Mouse (Mus musculus) kidney, embryonic 14.5 days (tissue): Measurements from ENCODE around the gene Trip4. TPM values are rescaled to one million over a fixed set of nuclear protein-coding genes. Genes with fewer than 3 reads are reported as not detected.

Experiments used
- ATAC-seq: fragments of 200-750 bp; cut with Nextera tagmentation; 2 replicates; pipeline ENCODE4 v1.8.0; 2017; ENCODE audit warnings: moderate number of reproducible peaks, mild to moderate bottlenecking, moderate TSS enrichment, moderate library complexity; ENCODE audit not compliant: low FRiP score, low TSS enrichment
- H3K27ac ChIP-seq: fragments of 300-500 bp; sonication (generic); 2 replicates; pipeline ENCODE4 v1.5.1; 2014; ENCODE audit warnings: low read depth, mild to moderate bottlenecking, low read length, moderate library complexity, mixed read lengths
- H3K27me3 ChIP-seq: fragments of 300-500 bp; sonication (generic); 2 replicates; pipeline ENCODE4 v1.6.1; 2014; ENCODE audit warnings: mild to moderate bottlenecking, low read length; ENCODE audit not compliant: control insufficient read depth, insufficient read depth
- H3K36me3 ChIP-seq: fragments of 300-500 bp; sonication (generic); 2 replicates; pipeline ENCODE4 v1.6.1; 2014; ENCODE audit warnings: low read length, mixed read lengths; ENCODE audit not compliant: control insufficient read depth, insufficient read depth
- H3K4me1 ChIP-seq: fragments of 300-500 bp; sonication (generic); 2 replicates; pipeline ENCODE4 v1.6.1; 2014; ENCODE audit warnings: low read length, mixed read lengths; ENCODE audit not compliant: control insufficient read depth, insufficient read depth
- H3K4me2 ChIP-seq: fragments of 300-500 bp; sonication (generic); replicated peaks from 2 replicates; pipeline ENCODE4 v1.6.1; 2014; ENCODE audit warnings: low read depth, mild to moderate bottlenecking, low read length
- H3K4me3 ChIP-seq: fragments of 300-500 bp; sonication (generic); 2 replicates; pipeline ENCODE4 v1.5.1; 2014; ENCODE audit warnings: mild to moderate bottlenecking, low read length
- H3K9ac ChIP-seq: fragments of 300-500 bp; sonication (generic); 2 replicates; pipeline ENCODE4 v1.6.1; 2014; ENCODE audit warnings: low read depth, mild to moderate bottlenecking, low read length, moderate library complexity
- H3K9me3 ChIP-seq: fragments of 300-500 bp; sonication (generic); 2 replicates; pipeline ENCODE4 v1.6.1; 2016; ENCODE audit warnings: low read length; ENCODE audit not compliant: control insufficient read depth
- WGBS: fragments of 180-500 bp; shearing (Covaris S2); extraction: QIAGEN DNeasy Blood & Tissue Kit; methylation state at CpG from one replicate; pipeline ENCODE4 v1.1.7; 2014; 5-methylcytosine and 5-hydroxymethylcytosine counted together
- polyA plus RNA-seq: library from polyadenylated mRNA; unstranded; fragments of >200 nt; fragmentation: Nextera tagmentation; extraction: Ambion mirVana; gene quantifications from 2 replicates; pipeline ENCODE4 v1.2.1, GENCODE M21; 2014

The Trip4 gene
- polyA plus RNA-seq, 1 experiment from 2014 or later, result 36.6 TPM

GRCm38 (mm10) chr9:65844421-65845165, 64.0 kb downstream of the Trip4 start:
- Histone ChIP-seq H3K27ac (no peak overlapping the region), H3K27me3 (no peaks in the 10 kb centered on the region), H3K9me3 (no peaks in the 10 kb centered on the region)

GRCm38 (mm10) chr9:65839841-65840240, 68.8 kb downstream of the Trip4 start:
- Histone ChIP-seq H3K4me3 (no peak overlapping the region), H3K27me3 (no peaks in the 10 kb centered on the region), H3K4me2 (no peak overlapping the region), H3K36me3 (peaks cover 4% of the 10 kb centered on the region; the same call in 1 of the 2 replicates), H3K9ac (no peak overlapping the region), H3K9me3 (no peaks in the 10 kb centered on the region), H3K27ac (no peak overlapping the region), H3K4me1 (peaks cover 7% of the 10 kb centered on the region; the same call in 1 of the 2 replicates)
- 89% methylated on average over 1 of the region's 1 CpGs for WGBS
- ATAC-seq, result no peak

More at GRCm38 (mm10) chr9:65844421-65845165, 64.0 kb downstream of the Trip4 start:
- ATAC-seq, result no peak
- Histone ChIP-seq H3K36me3 (peaks cover 4% of the 10 kb centered on the region; the same call in 1 of the 2 replicates), H3K4me1 (peaks cover 13% of the 10 kb centered on the region), H3K9ac (no peak overlapping the region), H3K4me2 (no peak overlapping the region), H3K4me3 (no peak overlapping the region)
- 69% methylated on average over 7 of the region's 7 CpGs for WGBS

- no peak for ATAC-seq
- no peak overlapping the region for H3K9ac ChIP-seq
Measured at GRCm38 (mm10) chr9:65836916-65837315, 71.7 kb downstream of the Trip4 start.

GRCm38 (mm10) chr9:65834628-65835354, 73.8 kb downstream of the Trip4 start:
- no peak for ATAC-seq
- Histone ChIP-seq H3K27me3 (no peaks in the 10 kb centered on the region), H3K4me2 (no peak overlapping the region), H3K36me3 (peaks cover 4% of the 10 kb centered on the region; the same call in 1 of the 2 replicates), H3K27ac (no peak overlapping the region), H3K4me1 (no peaks in the 10 kb centered on the region), H3K4me3 (no peak overlapping the region), H3K9ac (no peak overlapping the region), H3K9me3 (no peaks in the 10 kb centered on the region)
- WGBS, result 79% methylated on average over 10 of the region's 10 CpGs

More at GRCm38 (mm10) chr9:65836916-65837315, 71.7 kb downstream of the Trip4 start:
- Histone ChIP-seq H3K27ac (no peak overlapping the region), H3K4me1 (no peaks in the 10 kb centered on the region), H3K4me2 (no peak overlapping the region), H3K4me3 (no peak overlapping the region), H3K9me3 (no peaks in the 10 kb centered on the region), H3K36me3 (peaks cover 4% of the 10 kb centered on the region; the same call in 1 of the 2 replicates), H3K27me3 (no peaks in the 10 kb centered on the region)

GRCm38 (mm10) chr9:65833640-65834039, 75.0 kb downstream of the Trip4 start:
- H3K4me3 ChIP-seq, result no peak overlapping the region
- ATAC-seq, result no peak
- no peaks in the 10 kb centered on the region for H3K27me3 ChIP-seq
- H3K4me2 ChIP-seq, result no peak overlapping the region
- H3K27ac ChIP-seq, result no peak overlapping the region
- no peak overlapping the region for H3K9ac ChIP-seq
- no peaks in the 10 kb centered on the region for H3K4me1 ChIP-seq
- peaks cover 4% of the 10 kb centered on the region; the same call in 1 of the 2 replicates for H3K36me3 ChIP-seq
- no peaks in the 10 kb centered on the region for H3K9me3 ChIP-seq

- Histone ChIP-seq H3K27ac (no peak overlapping the region), H3K4me2 (no peak overlapping the region), H3K27me3 (no peaks in the 10 kb centered on the region), H3K36me3 (peaks cover 4% of the 10 kb centered on the region; the same call in 1 of the 2 replicates), H3K9ac (no peak overlapping the region), H3K9me3 (no peaks in the 10 kb centered on the region), H3K4me1 (no peaks in the 10 kb centered on the region), H3K4me3 (no peak overlapping the region)
- 82% methylated on average over 2 of the region's 2 CpGs for WGBS
- no peak for ATAC-seq
Measured at GRCm38 (mm10) chr9:65833230-65833629, 75.4 kb downstream of the Trip4 start.

GRCm38 (mm10) chr9:65832041-65832440, 76.6 kb downstream of the Trip4 start:
- 58% methylated on average over 2 of the region's 2 CpGs for WGBS
- H3K27ac ChIP-seq, result no peak overlapping the region

GRCm38 (mm10) chr9:65831164-65831563, 77.4 kb downstream of the Trip4 start:
- Histone ChIP-seq H3K27me3 (no peaks in the 10 kb centered on the region), H3K36me3 (no peaks in the 10 kb centered on the region; the same call in 1 of the 2 replicates), H3K4me1 (peaks cover under 1% of the 10 kb centered on the region; the same call in 1 of the 2 replicates), H3K4me3 (no peak overlapping the region), H3K4me2 (no peak overlapping the region), H3K9me3 (no peaks in the 10 kb centered on the region), H3K9ac (no peak overlapping the region), H3K27ac (no peak overlapping the region)
- no peak for ATAC-seq
- WGBS, result 84% methylated on average over 4 of the region's 4 CpGs

More at GRCm38 (mm10) chr9:65832041-65832440, 76.6 kb downstream of the Trip4 start:
- no peaks in the 10 kb centered on the region for H3K4me1 ChIP-seq
- peaks cover 3% of the 10 kb centered on the region; the same call in 1 of the 2 replicates for H3K36me3 ChIP-seq
- no peaks in the 10 kb centered on the region for H3K9me3 ChIP-seq
- H3K27me3 ChIP-seq, result no peaks in the 10 kb centered on the region
- H3K9ac ChIP-seq, result no peak overlapping the region
- no peak for ATAC-seq
- no peak overlapping the region for H3K4me2 ChIP-seq
- no peak overlapping the region for H3K4me3 ChIP-seq

- ATAC-seq, result no peak
- Histone ChIP-seq H3K27me3 (no peaks in the 10 kb centered on the region), H3K9me3 (no peaks in the 10 kb centered on the region), H3K4me1 (peaks cover 9% of the 10 kb centered on the region), H3K4me2 (no peak overlapping the region), H3K4me3 (no peak overlapping the region), H3K9ac (no peak overlapping the region), H3K27ac (no peak overlapping the region), H3K36me3 (no peaks in the 10 kb centered on the region; the same call in 1 of the 2 replicates)
- 87% methylated on average over 4 of the region's 4 CpGs for WGBS
Measured at GRCm38 (mm10) chr9:65830255-65830654, 78.3 kb downstream of the Trip4 start.
